Mouse (Mus musculus) liver, postnatal 0 days (tissue): ENCODE data around the gene Spsb4. TPM values are rescaled to one million over a fixed set of nuclear protein-coding genes. Genes with fewer than 3 reads are reported as not detected.

Source experiments
- ATAC-seq: fragments of 200-750 bp; cut with Nextera tagmentation; 2 replicates; pipeline ENCODE4 v1.8.0; 2017; ENCODE audit warnings: mild to moderate bottlenecking, moderate library complexity
- DNase-seq: peaks from one replicate; pipeline ENCODE4 v3.0.0-alpha.2; 2016
- H3K27ac ChIP-seq: fragments of 300-500 bp; sonication (generic); 2 replicates; pipeline ENCODE4 v1.5.1; 2014; ENCODE audit warnings: antibody characterized with exemption, moderate library complexity, mild to moderate bottlenecking, low read depth
- H3K27me3 ChIP-seq: fragments of 300-500 bp; sonication (generic); 2 replicates; pipeline ENCODE4 v1.6.1; 2014; ENCODE audit warnings: low read length, control low read depth, mixed read lengths; ENCODE audit not compliant: insufficient read depth
- H3K36me3 ChIP-seq: fragments of 300-500 bp; sonication (generic); replicated peaks from 2 replicates; pipeline ENCODE4 v1.6.1; 2014; ENCODE audit warnings: mild to moderate bottlenecking, control low read depth, low read length, moderate library complexity, mixed read lengths; ENCODE audit not compliant: insufficient read depth
- H3K4me1 ChIP-seq: fragments of 300-500 bp; sonication (generic); 2 replicates; pipeline ENCODE4 v1.6.1; 2014; ENCODE audit warnings: antibody characterized with exemption, mild to moderate bottlenecking, control low read depth; ENCODE audit not compliant: insufficient read depth
- H3K4me2 ChIP-seq: fragments of 300-500 bp; sonication (generic); 2 replicates; pipeline ENCODE4 v1.6.1; 2014; ENCODE audit warnings: low read depth, mild to moderate bottlenecking, low read length, moderate library complexity, mixed read lengths
- H3K4me3 ChIP-seq: fragments of 300-500 bp; sonication (generic); 2 replicates; pipeline ENCODE4 v1.5.1; 2014; ENCODE audit warnings: low read depth, low read length
- H3K9ac ChIP-seq: fragments of 300-500 bp; sonication (generic); replicated peaks from 2 replicates; pipeline ENCODE4 v1.6.1; 2014; ENCODE audit warnings: mild to moderate bottlenecking, moderate library complexity
- H3K9me3 ChIP-seq: fragments of 300-500 bp; sonication (generic); 2 replicates; pipeline ENCODE4 v1.6.1; 2016; ENCODE audit warnings: mild to moderate bottlenecking, control low read depth, low read length, mixed read lengths
- CTCF ChIP-seq: sonication (generic); IDR thresholded peaks from 2 replicates; pipeline ENCODE4 v1.5.1; 2016; ENCODE audit warnings: antibody characterized with exemption, low read depth
- EP300 ChIP-seq: IDR thresholded peaks from 2 replicates; pipeline ENCODE4 v1.6.1; 2016; ENCODE audit warnings: antibody characterized with exemption, low read depth, mild to moderate bottlenecking
- WGBS: fragments of 180-500 bp; shearing (Covaris S2); extraction: QIAGEN DNeasy Blood & Tissue Kit; methylation state at CpG from one replicate; pipeline ENCODE4 v1.1.7; 2014; ENCODE audit not compliant: insufficient replicate concordance; 5-methylcytosine and 5-hydroxymethylcytosine counted together
- polyA plus RNA-seq: library from polyadenylated mRNA; unstranded; fragments of >200 nt; fragmentation: Nextera tagmentation; extraction: Ambion mirVana; gene quantifications from 2 replicates; pipeline ENCODE4 v1.2.1, GENCODE M21; 2015

Spsb4 gene
- polyA plus RNA-seq, 1 experiment from 2014 or later = 0.99 TPM

DNA sequence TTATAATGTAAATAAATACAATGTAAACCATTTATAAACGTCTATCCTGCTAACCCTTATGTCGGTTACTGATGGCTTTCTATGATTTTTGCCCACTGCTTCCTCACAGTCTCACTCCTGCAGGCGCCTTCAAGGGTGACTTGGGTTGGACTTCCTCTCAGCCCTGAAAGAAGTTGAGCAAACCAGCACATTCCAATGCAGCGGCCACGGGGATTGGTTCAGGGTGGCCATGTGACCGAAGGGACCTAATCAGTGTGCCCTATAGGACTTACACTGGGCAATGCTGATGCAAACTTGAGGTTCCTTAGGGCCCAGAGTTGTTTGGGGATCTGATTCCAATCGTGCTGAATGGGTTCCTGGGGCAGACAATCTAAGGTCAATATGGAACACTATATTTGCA, 59.2 kb downstream of the Spsb4 start:
- ATAC-seq (no peak), DNase-seq (no peak)
- 63% methylated on average over 7 of the region's 7 CpGs for WGBS
- Histone ChIP-seq H3K27me3 (0 out of 2 replicates have a peak, but pooled peaks cover 10% of the 10 kb centered on the region), H3K9ac (no peak overlapping the region), H3K4me2 (no peak overlapping the region), H3K9me3 (no peaks in the 10 kb centered on the region), H3K36me3 (no peaks in the 10 kb centered on the region), H3K4me3 (no peak overlapping the region), H3K4me1 (no peaks in the 10 kb centered on the region), H3K27ac (no peak overlapping the region)
- TF ChIP-seq EP300 (no peak), CTCF (no peak)

DNA sequence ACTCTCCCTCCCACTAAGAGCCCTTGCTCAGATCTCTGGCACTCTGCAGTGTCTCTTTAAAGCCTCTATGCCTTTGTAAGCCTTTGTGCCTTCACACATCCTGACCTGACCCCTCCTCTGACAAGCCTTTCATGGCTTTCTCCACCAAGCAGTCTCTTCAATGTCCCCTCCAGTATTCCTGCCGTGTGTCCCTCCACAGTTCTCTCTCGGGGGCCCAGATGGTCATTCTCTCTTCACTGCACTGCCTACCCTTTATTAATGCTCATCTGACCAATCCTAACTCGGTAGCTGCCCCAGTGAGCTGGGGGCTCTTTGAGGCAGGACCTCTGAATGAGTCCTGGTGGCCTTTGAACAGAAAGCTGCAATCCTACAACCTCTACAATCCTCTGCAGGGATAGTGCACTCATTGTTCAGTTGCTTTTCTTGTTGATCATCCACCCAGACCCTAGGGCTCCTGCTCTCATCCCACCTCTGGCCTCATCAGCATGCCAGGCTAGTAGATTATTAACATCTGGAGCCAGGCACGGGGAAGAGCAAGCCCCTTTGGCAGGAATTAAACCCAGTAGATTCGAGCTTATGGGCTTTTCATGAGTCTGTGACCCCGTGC, 60.5 kb downstream of the Spsb4 start:
- Histone ChIP-seq H3K27ac (no peak overlapping the region), H3K4me3 (no peak overlapping the region), H3K4me1 (peaks cover 5% of the 10 kb centered on the region; the same call in 1 of the 2 replicates), H3K36me3 (no peaks in the 10 kb centered on the region), H3K9ac (no peak overlapping the region), H3K27me3 (0 out of 2 replicates have a peak, but pooled peaks cover 11% of the 10 kb centered on the region), H3K9me3 (no peaks in the 10 kb centered on the region), H3K4me2 (no peak overlapping the region)
- TF ChIP-seq CTCF (no peak), EP300 (no peak)
- no peak for ATAC-seq
- WGBS = 43% methylated on average over 6 of the region's 6 CpGs
- DNase-seq = no peak

DNA sequence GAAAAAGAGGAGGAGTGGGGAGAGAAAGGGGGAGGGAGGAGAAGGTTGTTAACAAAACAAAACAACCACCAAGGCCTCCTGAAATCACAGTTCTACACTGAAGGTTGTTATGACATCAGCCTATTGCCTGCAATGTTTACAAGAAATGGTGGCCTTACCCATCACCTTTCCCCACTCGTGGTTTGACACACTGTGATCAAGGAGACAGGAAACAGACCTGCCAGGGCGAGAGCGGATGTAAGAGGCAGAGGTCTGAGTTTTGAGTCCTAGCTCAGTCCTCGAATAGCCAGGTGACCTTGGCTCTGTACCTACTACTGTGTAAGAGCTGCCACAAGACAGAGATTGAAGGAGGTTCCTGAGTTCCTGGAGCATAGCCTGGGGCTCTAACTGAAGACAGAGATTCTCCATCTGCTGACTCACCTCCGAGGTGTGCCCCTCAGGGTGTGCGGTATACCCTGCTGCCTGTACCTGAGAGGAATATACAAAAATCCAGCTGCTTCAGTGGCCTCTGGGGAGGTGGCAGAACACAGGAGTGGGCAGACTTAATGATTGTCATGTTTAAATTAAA, 61.3 kb downstream of the Spsb4 start:
- Histone ChIP-seq H3K27ac (no peak overlapping the region), H3K4me2 (no peak overlapping the region), H3K9me3 (no peaks in the 10 kb centered on the region), H3K9ac (no peak overlapping the region), H3K4me1 (peaks cover 9% of the 10 kb centered on the region; the same call in 1 of the 2 replicates), H3K4me3 (no peak overlapping the region), H3K27me3 (0 out of 2 replicates have a peak, but pooled peaks cover 11% of the 10 kb centered on the region), H3K36me3 (no peaks in the 10 kb centered on the region)
- DNase-seq = no peak
- 57% methylated on average over 6 of the region's 6 CpGs for WGBS
- TF ChIP-seq EP300 = no peak
- TF ChIP-seq CTCF = no peak
- no peak for ATAC-seq

DNA sequence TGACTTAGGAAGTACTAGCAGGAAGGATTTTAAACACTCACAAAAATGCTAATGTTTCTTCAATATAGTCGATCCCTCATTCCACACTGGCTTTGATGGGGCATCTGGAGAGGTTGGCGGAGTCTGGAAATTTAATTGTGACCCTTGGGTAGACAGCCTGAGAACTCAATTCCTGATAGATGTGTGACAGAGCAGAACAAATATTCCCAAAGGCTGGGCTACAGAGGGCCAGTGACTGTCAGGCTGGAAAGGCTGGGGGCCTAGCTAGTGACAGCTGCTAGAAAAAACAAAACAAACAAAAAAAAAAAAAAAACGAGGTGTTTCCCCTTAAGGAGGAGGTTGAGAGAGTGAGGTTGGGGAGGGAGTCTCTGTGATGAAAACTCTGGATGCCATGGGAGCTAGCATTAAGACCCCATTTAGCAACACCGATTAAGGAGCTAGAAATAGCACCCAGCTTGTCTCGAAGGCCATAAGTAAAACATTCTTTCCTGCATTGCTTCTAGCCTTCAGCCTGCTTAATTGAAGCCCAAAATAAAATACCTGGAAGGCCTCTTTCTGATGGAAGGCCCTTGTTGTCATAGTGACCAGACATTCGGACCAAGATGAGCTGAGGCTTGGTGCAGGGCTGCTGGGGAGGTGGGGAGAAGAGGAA, 61.9 kb downstream of the Spsb4 start:
- H3K9me3 ChIP-seq = no peaks in the 10 kb centered on the region
- no peaks in the 10 kb centered on the region for H3K36me3 ChIP-seq
- peaks cover 14% of the 10 kb centered on the region for H3K27me3 ChIP-seq
- no peak overlapping the region for H3K4me3 ChIP-seq
- peaks cover 9% of the 10 kb centered on the region; the same call in 1 of the 2 replicates for H3K4me1 ChIP-seq
- DNase-seq (no peak), ATAC-seq (no peak)
- no peak overlapping the region for H3K27ac ChIP-seq
- no peak overlapping the region for H3K9ac ChIP-seq
- WGBS = 60% methylated on average over 6 of the region's 6 CpGs
- TF ChIP-seq EP300 (no peak), CTCF (no peak)
- no peak overlapping the region for H3K4me2 ChIP-seq

DNA sequence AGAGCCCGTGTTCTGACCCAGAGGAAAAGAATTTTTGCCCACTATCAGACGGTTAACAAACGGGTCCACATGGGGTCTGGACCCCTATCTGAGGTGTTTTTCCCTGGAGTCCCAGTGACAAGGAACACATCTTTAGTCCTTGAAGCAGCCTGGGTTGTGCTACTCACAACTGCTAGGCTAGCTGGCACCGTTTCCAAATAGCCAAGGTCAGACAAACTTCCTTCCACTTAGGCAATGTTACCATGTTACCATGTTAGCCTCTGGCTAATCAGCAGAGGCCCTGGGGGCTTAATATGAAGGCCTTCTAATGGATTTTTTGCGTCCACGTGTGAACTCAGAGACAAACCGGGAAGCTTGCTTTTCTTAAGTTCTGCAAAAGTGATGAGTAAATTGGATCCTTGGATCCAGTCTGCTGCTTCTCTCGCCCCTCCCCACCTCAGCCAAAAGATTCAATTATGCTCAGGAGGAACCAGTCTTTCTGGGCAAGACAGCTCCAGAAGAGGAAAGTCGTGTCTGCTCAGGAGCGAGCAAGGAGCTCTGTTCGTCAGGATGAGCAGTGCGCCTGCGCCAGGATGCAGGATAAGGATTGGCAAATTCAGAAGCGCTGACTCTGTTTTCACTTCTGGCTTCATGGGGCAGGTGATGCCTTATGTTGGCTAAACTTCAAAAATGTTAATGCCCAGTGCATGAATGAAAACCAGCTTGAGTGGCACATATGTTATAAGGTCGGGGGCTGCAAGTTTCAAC, 64.4 kb downstream of the Spsb4 start:
- TF ChIP-seq EP300 = no peak
- TF ChIP-seq CTCF = no peak
- WGBS = 77% methylated on average over 15 of the region's 15 CpGs
- no peaks in the 10 kb centered on the region for H3K9me3 ChIP-seq

DNA sequence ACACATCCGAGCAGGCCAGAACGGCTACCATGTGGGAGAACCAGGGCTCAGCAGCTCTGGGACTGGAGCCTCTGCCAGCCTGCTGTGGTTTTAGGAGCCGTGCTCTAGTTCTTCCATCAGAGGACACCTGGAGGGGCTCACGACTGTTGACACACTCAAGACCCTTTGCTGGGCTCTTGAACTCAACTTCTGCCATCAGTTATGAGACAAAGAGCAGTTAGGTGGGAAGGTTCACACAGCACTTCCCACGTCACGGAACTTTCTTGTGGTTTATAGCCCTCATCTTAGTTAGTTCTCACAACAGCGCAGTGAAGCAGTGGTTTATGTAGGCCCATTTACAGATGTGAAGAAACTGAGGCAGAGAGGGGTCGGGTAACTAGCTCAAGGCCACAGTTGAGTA, 65.2 kb downstream of the Spsb4 start:
- Histone ChIP-seq H3K4me3 (no peak overlapping the region), H3K27ac (no peak overlapping the region), H3K27me3 (peaks cover 32% of the 10 kb centered on the region), H3K9ac (no peak overlapping the region), H3K4me1 (peaks cover 12% of the 10 kb centered on the region), H3K36me3 (no peaks in the 10 kb centered on the region), H3K4me2 (no peak overlapping the region), H3K9me3 (no peaks in the 10 kb centered on the region)
- TF ChIP-seq EP300 = no peak
- no peak for TF ChIP-seq CTCF
- no peak for DNase-seq
- no peak for ATAC-seq
- WGBS = 79% methylated on average over 8 of the region's 8 CpGs

More for the DNA sequence above, 64.4 kb downstream of the Spsb4 start:
- Histone ChIP-seq H3K4me3 (no peak overlapping the region), H3K27me3 (peaks cover 26% of the 10 kb centered on the region), H3K27ac (no peak overlapping the region), H3K4me1 (peaks cover 12% of the 10 kb centered on the region), H3K9ac (no peak overlapping the region), H3K4me2 (no peak overlapping the region), H3K36me3 (no peaks in the 10 kb centered on the region)
- no peak for ATAC-seq
- DNase-seq = no peak
